Mouse (Mus musculus) limb, embryonic 12.5 days (tissue): Measurements from ENCODE around the gene Ttc8. TPM values are rescaled to one million over a fixed set of nuclear protein-coding genes. Genes with fewer than 3 reads are reported as not detected.

Source experiments
- ATAC-seq: fragments of 200-750 bp; cut with Nextera tagmentation; 2 replicates; pipeline ENCODE4 v1.8.0; 2017; ENCODE audit warnings: low read depth, moderate TSS enrichment; ENCODE audit not compliant: insufficient number of reproducible peaks, insufficient read depth, low FRiP score, low TSS enrichment
- H3K27ac ChIP-seq: fragments of 300-500 bp; sonication (generic); 2 replicates; pipeline ENCODE4 v1.5.1; 2016; ENCODE audit warnings: mild to moderate bottlenecking, moderate library complexity
- H3K27me3 ChIP-seq: fragments of 300-500 bp; sonication (generic); 2 replicates; pipeline ENCODE4 v1.6.1; 2016; ENCODE audit warnings: mild to moderate bottlenecking, moderate library complexity
- H3K36me3 ChIP-seq: fragments of 300-500 bp; sonication (generic); 2 replicates; pipeline ENCODE4 v1.6.1; 2016; ENCODE audit warnings: mild to moderate bottlenecking, moderate library complexity
- H3K4me1 ChIP-seq: fragments of 300-500 bp; sonication (generic); replicated peaks from 2 replicates; pipeline ENCODE4 v1.6.1; 2016
- H3K4me2 ChIP-seq: fragments of 300-500 bp; sonication (generic); 2 replicates; pipeline ENCODE4 v1.6.1; 2016; ENCODE audit warnings: mild to moderate bottlenecking, moderate library complexity
- H3K4me3 ChIP-seq: fragments of 300-500 bp; sonication (generic); replicated peaks from 2 replicates; pipeline ENCODE4 v1.5.1; 2016; ENCODE audit warnings: mild to moderate bottlenecking
- H3K9ac ChIP-seq: fragments of 300-500 bp; sonication (generic); replicated peaks from 2 replicates; pipeline ENCODE4 v1.6.1; 2016; ENCODE audit warnings: mild to moderate bottlenecking, moderate library complexity
- H3K9me3 ChIP-seq: fragments of 300-500 bp; sonication (generic); 2 replicates; pipeline ENCODE4 v1.6.1; 2016; ENCODE audit warnings: mild to moderate bottlenecking, moderate library complexity
- WGBS: fragments of 180-500 bp; shearing (Covaris S2); methylation state at CpG from one replicate; pipeline ENCODE4 v1.1.7; 2016; 5-methylcytosine and 5-hydroxymethylcytosine counted together
- polyA plus RNA-seq: library from polyadenylated mRNA; unstranded; fragments of >200 nt; fragmentation: Nextera tagmentation; extraction: Ambion mirVana; gene quantifications from 2 replicates; pipeline ENCODE4 v1.2.1, GENCODE M21; 2016

Gene Ttc8
- polyA plus RNA-seq, 1 experiment from 2014 or later, result 33.8 TPM

- Histone ChIP-seq H3K9me3 (no peaks in the 10 kb centered on the region), H3K36me3 (no peaks in the 10 kb centered on the region), H3K27me3 (no peaks in the 10 kb centered on the region), H3K4me3 (no peak overlapping the region), H3K4me1 (no peaks in the 10 kb centered on the region), H3K9ac (no peak overlapping the region), H3K4me2 (no peak overlapping the region), H3K27ac (no peak overlapping the region)
- WGBS, result 70% methylated on average over 5 of the region's 5 CpGs
- ATAC-seq, result no peak
Observed at GRCm38 (mm10) chr12:99028665-99029064, 108.3 kb downstream of the Ttc8 start.

DNA sequence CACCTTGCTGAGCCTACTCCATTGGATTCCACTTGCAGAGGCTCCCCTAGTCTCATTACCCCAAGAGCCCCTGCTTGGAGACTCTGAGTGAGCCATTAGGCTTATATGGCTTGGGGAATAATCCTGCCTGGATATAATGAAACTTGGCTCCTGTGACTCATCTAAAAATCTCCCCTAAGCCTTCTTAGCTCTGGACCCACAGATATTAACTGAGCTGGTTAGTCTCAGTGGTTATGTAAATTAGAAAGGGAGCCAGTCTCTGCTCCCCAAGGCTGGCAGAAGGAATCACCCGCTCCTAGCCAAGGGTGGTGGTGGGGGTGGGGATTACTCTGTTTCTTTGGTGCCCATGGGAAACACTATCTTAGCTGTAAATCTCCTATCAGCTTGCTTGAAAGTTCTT is 109.6 kb downstream of the Ttc8 start:
- 47% methylated on average over 1 of the region's 1 CpGs for WGBS
- Histone ChIP-seq H3K4me3 (no peak overlapping the region), H3K4me1 (no peaks in the 10 kb centered on the region), H3K27ac (no peak overlapping the region), H3K9me3 (no peaks in the 10 kb centered on the region), H3K27me3 (no peaks in the 10 kb centered on the region), H3K9ac (no peak overlapping the region), H3K36me3 (no peaks in the 10 kb centered on the region), H3K4me2 (no peak overlapping the region)
- no peak for ATAC-seq

Other genes with a start within 250 kb of the Ttc8 start
- 6.9 and 7.2 TPM in 2 replicates for gene Ptpn21, start 183.2 kb upstream of the Ttc8 start, polyA plus RNA-seq
- 152 and 160 TPM in 2 replicates for gene Zc3h14, start 173.6 kb upstream of the Ttc8 start, polyA plus RNA-seq
- 2.9 and 3.0 TPM in 2 replicates for gene Eml5, start 19.1 kb upstream of the Ttc8 start, polyA plus RNA-seq